Mouse (Mus musculus) thymus, postnatal 36 days (tissue): ENCODE results near the gene Abca9.
A peak's percentile ranks its signal among the peaks of the same experiment; 100 is the strongest.

ENCODE experiments used
- DNase-seq, 2 experiments: peaks; one replicate each; pipeline ENCODE4 v3.0.0; 2022; ENCODE audit warnings: mixed read lengths in 2 of 2

Abca9 gene

DNA sequence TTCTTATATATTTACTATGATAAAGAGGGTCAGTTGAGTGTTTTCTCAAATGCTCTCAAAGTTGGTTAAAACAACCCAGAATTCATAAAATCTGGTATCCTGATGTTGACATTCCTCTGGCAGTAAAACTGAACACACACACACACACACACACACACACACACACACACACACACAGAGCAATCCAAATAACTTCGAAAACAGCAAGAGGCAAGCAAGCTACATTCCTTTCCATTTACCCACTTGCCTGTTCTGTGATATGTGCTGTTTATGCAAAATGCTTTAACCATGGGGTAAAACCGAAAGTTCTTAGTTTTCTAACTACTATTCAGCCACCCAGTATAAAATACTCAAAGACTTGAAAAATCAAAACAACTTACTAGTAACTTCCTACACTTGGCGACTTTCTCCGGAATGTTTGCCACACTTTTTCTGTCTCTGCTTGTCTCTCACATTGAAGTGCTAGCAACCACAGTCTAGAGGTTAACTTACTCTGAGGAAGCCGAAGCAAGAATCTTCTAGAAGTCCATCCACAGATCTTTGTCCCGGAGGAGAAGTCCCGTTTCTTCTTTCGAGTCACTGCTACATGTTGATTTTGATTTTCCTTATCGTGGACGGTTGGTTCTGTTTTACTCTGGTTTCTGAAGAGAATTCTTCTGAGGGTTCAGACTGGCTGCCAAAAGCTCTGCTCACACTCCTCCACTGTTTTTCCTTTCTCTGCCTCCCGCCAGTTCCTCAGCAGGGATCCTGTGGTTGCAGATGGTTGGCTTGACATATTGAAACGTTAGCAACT, at the start of gene Abca9:
Gene Abca9 (minus strand): TSS at position 738 of the 793 bp plus-strand sequence.
- DNase-seq, result no peak

DNA sequence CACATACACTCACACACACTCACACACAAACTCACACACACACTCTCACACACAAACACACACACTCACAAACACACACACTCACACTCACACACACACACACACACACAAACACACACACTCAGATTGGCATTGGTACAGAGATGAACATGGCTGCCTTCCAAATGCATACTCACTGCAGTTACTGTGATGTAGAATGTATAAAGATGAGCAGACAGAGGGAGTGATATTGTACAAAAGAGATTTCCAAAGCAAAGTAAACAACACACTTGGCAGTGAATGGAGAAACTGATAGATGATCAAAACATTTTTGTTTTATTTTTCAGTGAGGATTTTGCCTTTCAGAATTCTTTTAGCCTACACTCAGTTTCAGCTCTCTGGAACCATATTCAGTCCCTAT, 49.1 kb upstream of the Abca9 start:
- DNase-seq, result no peak

GRCm38 (mm10) chr11:110203930-110204329, 35.9 kb upstream of the Abca9 start:
- no peak for DNase-seq

DNA sequence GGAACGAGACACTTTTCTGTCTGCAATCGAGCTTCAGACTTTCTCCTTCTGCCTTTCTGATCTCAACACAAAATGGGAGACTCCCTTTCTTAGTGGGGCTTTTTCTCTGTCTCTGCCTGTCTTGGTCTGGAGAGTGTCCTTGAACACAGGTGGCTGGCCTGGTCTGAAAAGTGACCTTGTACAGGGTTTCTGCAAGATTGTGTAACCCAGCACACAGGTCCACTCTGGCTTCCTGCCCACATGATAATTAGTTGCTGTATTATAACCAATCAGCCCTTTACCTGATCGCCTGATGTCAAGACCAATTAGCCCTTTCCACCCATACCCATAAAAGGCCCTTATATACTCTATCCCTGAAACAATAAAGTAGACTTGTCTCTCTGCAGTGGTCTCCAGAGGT, 30.9 kb upstream of the Abca9 start:
- DNase-seq, result no peak

DNA sequence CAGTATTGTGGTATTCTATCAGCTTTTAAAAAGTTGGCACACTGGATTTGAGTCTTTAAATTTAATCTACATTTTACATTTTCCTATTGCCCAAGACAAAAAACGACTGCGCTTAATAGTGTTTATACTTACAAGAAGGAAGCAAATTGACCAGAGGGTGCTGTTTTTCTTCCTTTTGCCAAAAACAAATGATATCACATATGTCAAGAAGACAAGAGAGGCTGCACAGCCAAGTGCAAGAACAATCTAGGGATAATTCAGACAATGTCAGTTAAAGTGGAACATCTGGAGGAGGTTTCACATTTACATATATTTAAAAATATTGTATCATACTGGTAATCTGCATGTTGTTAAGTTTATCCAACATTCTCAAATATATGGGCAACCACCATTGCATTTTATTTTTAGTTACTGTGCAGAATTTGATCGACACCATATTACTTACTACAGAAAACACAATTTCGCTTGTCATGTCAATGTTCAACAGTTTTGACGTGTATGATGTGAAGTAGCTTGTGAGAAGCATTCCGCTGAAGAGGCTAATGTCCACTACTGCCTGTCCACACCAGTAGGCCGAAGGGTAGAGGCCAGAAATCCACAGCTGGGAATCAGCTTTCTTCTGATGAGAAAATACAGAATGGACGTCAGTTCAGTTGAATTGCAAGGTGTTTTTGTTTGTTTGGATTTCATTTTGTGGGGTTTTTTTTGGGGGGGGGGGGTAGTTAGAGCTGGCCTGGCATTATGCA, 28.7 kb upstream of the Abca9 start:
- no peak for DNase-seq

- DNase-seq, result no peak
Measured at GRCm38 (mm10) chr11:110195310-110195709, 27.3 kb upstream of the Abca9 start.

DNA sequence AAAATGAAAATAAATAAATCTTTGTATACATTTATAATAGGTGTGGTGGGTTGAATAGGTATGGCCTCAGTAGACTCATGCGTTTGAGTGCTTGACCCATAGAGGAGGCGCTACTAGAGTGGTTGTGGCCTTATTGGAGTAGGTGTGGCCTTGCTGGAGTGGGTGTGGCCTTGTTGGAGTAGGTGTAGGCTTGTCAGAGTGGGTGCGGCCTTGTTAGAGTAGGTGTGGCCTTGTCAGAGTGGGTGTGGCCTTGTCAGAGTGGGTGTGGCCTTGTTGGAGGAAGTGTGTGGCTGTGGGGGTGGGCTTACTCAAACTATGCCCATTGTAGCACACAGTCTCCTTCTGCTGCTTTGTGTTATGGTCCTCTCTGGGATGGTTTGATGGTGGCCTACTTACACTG, 3.2 kb upstream of the Abca9 start:
- peak in 1 of 2 experiments; percentile 4 for DNase-seq

DNA sequence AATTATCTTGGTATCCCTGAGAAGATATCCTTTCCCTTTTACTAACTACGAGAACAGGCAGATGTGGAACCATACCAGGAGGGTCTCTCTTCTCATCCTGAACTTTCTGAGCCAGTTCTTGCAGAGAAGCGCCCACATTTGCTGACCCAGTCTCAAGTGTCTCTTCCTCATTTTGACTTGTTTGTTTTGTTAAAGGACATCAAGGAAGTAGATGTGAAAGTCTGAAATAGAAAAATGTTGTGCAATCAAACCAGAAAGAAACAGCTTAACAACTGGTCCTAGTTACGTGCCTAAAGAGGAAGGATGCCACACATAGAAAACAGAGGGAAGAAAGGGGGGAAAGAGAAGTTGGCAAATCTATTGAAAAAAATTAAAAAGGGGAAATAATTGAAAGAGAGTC, 2.2 kb downstream of the Abca9 start:
- no peak for DNase-seq

DNA sequence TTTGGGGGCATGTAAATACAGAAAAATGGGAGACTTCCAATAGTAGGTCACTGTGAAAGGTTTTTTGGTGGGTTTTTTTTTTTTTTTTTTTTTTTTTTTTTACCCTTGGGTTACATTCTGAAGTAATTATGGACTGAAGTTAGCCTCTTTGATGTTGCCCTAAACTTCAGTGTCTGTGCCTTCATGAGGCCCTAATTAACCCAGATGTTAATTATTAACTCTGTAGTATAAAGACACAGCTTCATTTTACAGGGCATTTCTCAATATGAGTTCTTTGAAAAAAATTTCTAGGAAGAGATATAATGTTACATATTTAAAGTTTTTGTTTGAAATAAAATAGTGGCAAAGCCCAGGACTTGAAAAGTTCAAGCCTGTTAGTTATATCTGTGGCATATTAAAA, 2.6 kb downstream of the Abca9 start:
- DNase-seq, result no peak

DNA sequence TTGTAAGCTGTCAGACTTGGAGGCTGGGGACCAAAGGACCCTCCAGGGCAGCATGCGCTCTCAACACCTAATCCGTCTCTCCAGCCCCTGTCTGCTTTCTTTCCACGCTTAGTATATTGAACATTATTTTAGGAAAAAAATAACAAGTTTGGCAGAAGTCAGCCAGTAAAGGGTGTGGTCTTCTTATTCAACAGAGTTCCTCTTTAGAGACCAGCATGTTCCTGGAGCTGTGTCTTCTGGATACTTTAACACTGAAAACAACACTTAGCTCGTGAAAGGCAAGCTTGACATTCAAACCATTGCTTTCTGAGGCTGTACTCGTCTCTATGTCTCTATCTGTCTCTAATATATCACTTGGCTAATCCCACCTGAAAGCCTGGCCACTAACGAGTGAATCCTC, 10.9 kb downstream of the Abca9 start:
- no peak for DNase-seq

GRCm38 (mm10) chr11:110155985-110156384, 12.0 kb downstream of the Abca9 start:
- no peak for DNase-seq

GRCm38 (mm10) chr11:110147640-110148039, 20.4 kb downstream of the Abca9 start:
- DNase-seq, result no peak

DNA sequence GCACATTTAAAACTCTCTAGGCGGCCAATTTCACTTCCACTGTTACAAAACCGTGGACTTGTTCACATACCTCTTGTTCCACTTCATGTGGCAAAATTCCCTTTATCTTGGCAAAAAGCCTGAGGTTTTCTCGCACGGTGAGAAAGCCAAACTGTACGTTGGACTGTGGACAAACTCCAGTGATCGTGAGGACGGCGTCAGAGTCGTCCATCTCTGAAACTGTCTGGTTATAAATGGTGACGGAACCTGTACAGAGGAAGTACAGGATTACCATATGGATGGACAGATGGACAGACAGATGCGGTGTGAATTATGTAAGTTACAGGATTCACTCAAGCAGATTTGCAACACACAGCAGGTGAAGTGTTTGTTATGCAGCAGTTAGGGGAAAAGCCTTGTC, 22.6 kb downstream of the Abca9 start:
- DNase-seq, result no peak

- no peak for DNase-seq
Measured at GRCm38 (mm10) chr11:110130760-110131159, 37.2 kb downstream of the Abca9 start.

GRCm38 (mm10) chr11:110111137-110111536, 56.9 kb downstream of the Abca9 start:
- DNase-seq, result no peak

GRCm38 (mm10) chr11:110101437-110101836, 66.6 kb downstream of the Abca9 start:
- DNase-seq, result no peak

GRCm38 (mm10) chr11:110098901-110099300, 69.1 kb downstream of the Abca9 start:
- DNase-seq, result no peak

DNA sequence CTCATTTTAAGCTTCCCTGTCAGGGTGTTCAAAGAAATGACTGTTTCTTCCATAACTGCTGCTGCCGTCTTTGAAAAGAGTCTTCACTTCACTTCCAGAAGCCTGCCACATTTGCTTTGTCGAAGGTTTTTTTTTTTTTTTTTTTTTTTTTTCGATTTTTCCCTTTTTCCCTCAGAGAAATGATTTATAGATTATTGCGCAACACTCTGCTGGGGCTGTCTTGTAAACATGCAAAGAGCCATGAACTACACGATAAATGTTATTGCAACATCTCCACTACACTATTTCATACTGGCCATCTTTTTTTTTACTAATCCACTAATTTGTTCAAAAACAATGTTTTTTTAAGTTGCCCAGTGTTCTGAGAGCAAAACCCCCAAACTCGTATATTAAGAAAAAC, 70.5 kb downstream of the Abca9 start:
- no peak for DNase-seq

DNA sequence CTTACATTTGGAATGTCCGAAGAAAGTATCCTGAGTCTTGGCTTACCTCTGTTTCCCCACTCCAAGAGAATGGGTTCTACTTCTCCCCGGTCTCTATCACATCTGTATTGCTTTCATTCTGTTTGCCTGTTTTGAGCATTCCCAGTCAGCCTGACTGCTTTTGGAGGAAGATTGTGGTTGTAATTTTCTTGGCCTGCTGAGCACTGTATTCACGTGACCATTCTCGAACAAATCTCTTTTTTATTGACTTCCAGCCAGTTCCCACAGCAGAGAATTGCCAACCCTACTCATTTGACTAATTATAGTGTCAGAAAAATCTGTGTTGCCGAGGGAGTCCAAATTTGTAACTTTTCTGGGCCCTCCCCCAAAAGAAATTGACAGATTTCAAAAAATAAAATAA, 72.1 kb downstream of the Abca9 start, which contains the start of gene Abca8a:
Gene Abca8a (minus strand): TSS at position 121 of the 400 bp plus-strand sequence.
- no peak for DNase-seq

GRCm38 (mm10) chr11:110094846-110095380, 73.1 kb downstream of the Abca9 start:
- no peak for DNase-seq

- DNase-seq, result no peak
Measured at GRCm38 (mm10) chr11:110094236-110094635, 73.8 kb downstream of the Abca9 start.

DNA sequence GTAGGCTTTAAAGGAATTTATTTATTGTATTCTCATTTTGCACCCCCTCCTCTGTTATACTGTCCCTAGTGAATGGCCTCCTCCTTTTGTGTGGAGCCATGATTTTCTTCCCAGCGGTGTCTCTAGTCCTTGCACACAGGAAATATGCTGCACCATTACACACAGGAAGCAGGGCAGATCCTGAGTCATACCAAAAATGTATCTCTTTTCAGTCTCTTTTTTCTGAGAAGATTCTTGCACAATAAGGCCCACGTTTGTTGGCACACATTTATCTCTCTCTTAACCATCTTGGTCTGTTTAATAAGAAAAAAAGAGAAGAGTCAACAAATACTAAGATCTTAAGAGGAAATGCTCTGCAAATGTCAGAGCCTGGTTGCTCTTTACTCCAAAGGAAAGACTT, 76.7 kb downstream of the Abca9 start:
- no peak for DNase-seq

DNA sequence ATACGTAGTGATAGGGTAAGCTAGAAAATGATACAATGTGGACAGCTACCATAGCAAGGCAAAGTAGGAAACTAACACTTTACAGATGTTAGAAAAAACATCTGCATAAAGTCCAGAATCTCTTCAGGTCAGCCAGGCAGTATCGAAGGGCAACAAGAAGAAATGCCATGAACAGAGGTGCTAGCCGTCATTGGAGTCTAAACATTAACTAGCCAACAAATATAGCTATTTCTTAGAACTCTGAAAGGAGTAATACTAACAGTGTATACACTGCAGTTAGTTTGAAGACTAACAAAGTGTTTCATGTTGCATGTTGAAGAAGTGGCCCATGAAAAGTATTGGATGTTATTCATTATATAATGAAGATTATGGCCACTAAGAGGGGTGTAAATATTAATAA, 95.8 kb downstream of the Abca9 start:
- DNase-seq, result no peak

DNA sequence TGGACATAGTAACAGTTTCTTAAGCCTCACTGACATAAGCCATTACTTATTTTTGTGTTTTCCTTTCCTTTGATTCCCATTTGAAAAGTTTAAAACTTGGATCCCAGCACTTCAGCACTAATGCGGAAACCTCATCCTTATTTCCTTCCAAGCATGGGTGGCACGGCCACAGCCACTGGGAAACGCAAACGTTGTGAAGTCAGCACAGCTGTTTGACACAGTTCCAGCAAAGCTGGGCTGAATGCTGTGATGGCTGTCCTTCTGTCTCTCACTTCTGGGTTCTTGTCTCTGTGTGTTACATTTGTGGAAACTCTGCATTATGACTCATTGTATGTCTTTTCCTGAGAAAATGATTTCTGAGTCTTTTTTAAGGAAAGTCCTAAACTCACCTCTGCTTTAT, 107.0 kb downstream of the Abca9 start:
- no peak for DNase-seq
